Mouse (Mus musculus) gastrocnemius, adult 2 months (tissue): Measurements from ENCODE around the gene Olfr281. TPM values are rescaled to one million over a fixed set of nuclear protein-coding genes. Genes with fewer than 3 reads are reported as not detected.
A peak's percentile ranks its signal among the peaks of the same experiment; 100 is the strongest.
"Not testable (repeated sequence)": the region's sequence is repeated elsewhere in the genome, so short reads cannot be mapped to it uniquely, and the experiment has no call there.

ENCODE experiments used
- DNase-seq: peaks from one replicate; pipeline ENCODE4 v3.0.0; 2022
- H3K27ac ChIP-seq: fragments of 200-600 bp; 2 replicates; pipeline ENCODE4 v1.8.1; 2022; ENCODE audit warnings: mild to moderate bottlenecking
- H3K4me3 ChIP-seq: fragments of 200-600 bp; 2 replicates; pipeline ENCODE4 v1.8.1; 2022; ENCODE audit warnings: mild to moderate bottlenecking, moderate library complexity
- CTCF ChIP-seq: fragments of 200-600 bp; IDR thresholded peaks from 2 replicates; pipeline ENCODE4 v1.8.1; 2022; ENCODE audit warnings: antibody characterized with exemption, mild to moderate bottlenecking, moderate library complexity
- intact Hi-C: fragments of 180-260 bp; cut with DNase I; formaldehyde crosslinking; loops from one replicate; pipeline ENCODE4 v1.15.1; 2025
- long read RNA-seq, 2 experiments: library from polyadenylated mRNA; stranded (forward); transcript quantifications; one replicate each; pipeline ENCODE4 v2.0.0; 2021
- total RNA-seq, 2 experiments: library from RNA; stranded (reverse); gene quantifications; 2 replicates each; pipeline ENCODE4 v1.2.3; 2021

Gene Olfr281
- total RNA-seq, result not detected
- long read RNA-seq, experiment 1, result 0 reads
- long read RNA-seq, experiment 2, result 0 reads

DNA sequence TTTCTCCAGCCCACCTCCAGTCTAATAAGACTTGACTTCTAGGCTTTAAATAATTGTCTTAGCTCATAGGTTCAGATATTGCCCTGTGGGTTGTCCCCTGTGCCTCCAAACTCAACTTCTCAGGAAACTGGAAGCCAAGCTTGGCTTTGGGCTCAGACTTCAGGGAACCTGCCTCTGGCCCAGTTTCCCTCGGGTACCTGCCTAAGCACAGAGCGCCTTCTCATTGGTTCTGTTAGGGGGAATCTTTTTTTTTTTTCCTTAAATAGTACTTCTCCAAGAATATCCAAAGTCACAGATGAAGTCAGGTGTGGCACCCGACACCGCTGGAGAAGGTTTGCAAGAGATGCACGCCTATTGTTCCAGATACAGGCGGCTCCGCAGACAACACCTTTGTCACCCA lies at the start of gene Olfr281:
TSS of gene Olfr281 (plus strand) at position 301 of the 400 bp plus-strand sequence.
- intact Hi-C loops, result no loop called here
- no peak for TF ChIP-seq CTCF
- no peak within 1 kb of the TSS for H3K4me3 ChIP-seq
- no peak for DNase-seq
- no peak within 1 kb of the TSS for H3K27ac ChIP-seq

DNA sequence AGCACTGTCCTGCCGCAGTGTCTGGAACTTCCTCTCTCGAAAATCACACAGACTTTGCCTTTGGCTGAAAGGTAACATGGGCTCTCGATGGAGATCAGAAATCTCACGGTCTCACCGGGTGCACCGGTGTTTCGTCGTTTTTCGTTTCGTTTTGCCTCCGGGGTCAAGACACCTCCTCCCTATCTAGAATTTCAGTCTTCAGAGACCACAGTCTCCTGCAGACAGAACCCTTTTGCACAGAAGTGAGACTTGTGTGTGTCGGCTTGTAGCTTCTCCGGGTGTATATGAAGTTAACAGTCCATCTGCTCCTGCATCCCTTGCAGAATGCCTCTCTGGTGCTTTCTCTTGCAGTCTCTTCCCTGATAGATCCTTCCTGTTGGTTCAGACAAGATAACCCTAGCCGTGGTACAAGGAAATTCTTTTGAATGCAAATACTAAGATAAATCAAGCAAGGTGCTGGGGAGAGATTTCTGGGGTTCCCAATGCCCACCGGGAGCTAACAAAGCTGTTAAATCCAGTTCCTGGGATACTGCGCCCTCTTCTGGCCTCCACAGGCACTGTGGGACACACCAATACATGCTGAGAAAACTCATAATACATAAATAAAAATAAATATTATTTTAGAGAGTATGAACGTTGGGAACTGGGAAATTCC lies 43.9 kb upstream of the Olfr281 start:
- intact Hi-C loops, result no loop called here
- Histone ChIP-seq H3K27ac (no peak overlapping the region), H3K4me3 (peak overlapping the region; percentile 62)
- DNase-seq, result peak; percentile 41
- TF ChIP-seq CTCF, result peak; percentile 55

DNA sequence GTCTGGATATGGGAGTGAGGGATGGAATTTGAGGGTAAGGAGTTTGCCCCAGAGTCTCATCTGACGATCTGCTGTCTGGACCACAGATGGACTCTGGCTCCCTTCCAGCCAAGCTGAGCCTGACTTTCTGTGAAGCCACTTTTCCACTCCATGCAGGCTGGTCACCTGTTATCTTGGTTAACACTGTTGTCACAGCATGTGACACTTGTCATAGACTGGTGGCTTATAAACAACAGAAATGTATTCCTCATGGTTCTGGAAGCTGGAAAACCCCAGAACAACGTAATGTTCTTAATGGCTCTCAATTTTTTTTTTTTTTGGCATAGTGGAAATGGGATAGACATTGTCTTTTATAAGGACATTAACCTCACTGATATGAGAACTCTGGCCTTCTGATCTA lies 42.8 kb upstream of the Olfr281 start:
- DNase-seq, result no peak
- H3K27ac ChIP-seq, result no peak overlapping the region
- H3K4me3 ChIP-seq, result no peak overlapping the region
- intact Hi-C loops, result no loop called here
- no peak for TF ChIP-seq CTCF

DNA sequence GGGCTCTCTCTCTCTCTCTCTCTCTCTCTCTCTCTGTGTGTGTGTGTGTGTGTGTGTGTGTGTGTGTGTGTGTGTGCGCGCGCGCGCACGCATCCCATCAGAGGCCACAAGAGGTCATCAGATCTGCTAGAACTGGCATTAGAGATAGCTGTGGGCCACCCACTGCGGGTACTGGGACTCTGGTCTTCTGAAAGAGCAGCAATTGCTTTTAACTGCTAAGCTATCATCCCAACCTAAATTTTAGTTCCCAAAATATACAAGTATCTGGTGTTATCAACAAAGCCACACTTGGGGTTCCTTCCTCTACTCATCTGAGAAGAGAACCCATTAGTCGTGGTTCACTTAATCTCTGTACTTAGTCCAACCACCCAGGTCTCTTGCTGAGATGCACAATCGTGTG lies 42.1 kb upstream of the Olfr281 start:
- no peak overlapping the region for H3K4me3 ChIP-seq
- no peak for DNase-seq
- no peak for TF ChIP-seq CTCF
- H3K27ac ChIP-seq, result no peak overlapping the region
- intact Hi-C loops, result no loop called here

DNA sequence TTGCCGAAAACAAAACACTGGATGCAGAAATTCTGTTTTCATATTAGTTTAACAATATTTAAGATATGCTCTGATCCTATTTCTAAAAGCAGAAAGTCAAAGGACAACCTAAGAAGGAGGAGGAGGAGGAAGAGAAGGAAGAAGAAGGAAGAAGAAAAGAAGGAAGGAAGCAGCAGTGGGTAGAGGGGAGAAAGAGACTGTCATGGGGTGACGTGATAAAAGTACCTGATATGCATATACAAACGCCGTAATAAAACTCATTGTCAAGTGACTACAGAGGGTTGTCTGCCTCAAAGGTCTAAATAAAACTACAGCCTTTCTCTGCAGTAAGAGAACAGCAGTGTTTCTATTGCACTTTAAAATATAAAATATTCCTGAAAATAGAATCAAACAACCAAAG lies 36.4 kb upstream of the Olfr281 start:
- TF ChIP-seq CTCF, result no peak
- intact Hi-C loops, result no loop called here
- H3K27ac ChIP-seq, result no peak overlapping the region
- no peak overlapping the region for H3K4me3 ChIP-seq
- DNase-seq, result no peak

DNA sequence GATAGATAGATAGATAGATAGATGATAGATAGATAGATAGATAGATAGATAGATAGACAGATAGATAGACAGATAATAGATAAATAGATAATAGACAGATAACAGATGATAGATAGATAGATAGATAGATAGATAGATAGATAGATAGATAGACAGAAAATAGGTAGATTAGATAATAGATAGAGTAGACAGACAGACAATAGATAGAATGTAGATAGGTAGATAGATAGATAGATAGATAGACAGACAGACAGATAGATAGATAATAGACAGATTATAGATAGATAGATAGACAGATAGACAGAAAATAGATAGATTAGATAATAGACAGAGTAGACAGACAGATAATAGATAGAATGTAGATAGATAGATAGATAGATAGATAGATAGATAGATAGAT lies 35.6 kb upstream of the Olfr281 start:
- DNase-seq, intact Hi-C loops, H3K27ac ChIP-seq, H3K4me3 ChIP-seq: not testable (repeated sequence)

DNA sequence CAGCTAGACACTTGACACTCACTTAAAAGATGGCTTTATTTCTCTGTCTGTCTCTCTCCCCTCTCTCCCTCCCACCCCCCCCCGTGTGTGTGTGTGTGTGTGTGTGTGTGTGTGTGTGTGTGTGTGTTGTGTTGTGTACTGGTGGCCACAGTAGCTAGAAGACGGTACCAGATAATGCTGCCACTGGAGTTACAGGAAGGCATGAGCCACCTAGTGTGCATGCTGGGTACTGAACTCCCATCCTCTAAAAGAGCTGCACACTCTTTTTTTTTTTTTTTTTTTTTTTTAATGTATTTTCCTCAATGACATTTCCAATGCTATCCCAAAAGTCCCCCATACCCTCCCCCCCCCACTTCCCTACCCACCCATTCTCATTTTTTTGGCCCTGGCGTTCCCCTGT lies 35.1 kb upstream of the Olfr281 start:
- intact Hi-C loops, H3K4me3 ChIP-seq, DNase-seq, H3K27ac ChIP-seq: not testable (repeated sequence)
- peak; percentile 12; the same call in 1 of the 2 replicates for TF ChIP-seq CTCF

DNA sequence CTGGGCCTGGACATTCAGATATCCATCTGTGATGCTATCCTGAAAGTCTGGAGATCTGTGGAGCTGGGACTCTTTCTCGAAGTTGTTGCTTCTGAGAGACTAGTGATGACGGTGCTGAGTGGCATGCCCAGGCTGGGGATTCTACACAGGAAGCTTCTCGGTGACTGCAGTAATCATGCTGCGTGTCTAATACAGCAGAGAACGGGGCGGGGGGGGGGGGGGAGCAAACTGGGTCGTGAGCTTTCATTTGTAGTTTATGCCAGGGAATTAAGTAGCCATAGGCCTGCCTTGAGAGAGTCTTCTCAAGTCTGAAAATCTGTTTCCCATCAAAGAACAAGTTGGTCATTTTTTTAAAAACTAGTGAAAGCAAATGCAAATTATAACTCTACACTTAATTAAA lies 34.3 kb upstream of the Olfr281 start:
- no peak overlapping the region for H3K27ac ChIP-seq
- intact Hi-C loops, result no loop called here
- H3K4me3 ChIP-seq, result no peak overlapping the region
- DNase-seq, result no peak
- no peak for TF ChIP-seq CTCF

DNA sequence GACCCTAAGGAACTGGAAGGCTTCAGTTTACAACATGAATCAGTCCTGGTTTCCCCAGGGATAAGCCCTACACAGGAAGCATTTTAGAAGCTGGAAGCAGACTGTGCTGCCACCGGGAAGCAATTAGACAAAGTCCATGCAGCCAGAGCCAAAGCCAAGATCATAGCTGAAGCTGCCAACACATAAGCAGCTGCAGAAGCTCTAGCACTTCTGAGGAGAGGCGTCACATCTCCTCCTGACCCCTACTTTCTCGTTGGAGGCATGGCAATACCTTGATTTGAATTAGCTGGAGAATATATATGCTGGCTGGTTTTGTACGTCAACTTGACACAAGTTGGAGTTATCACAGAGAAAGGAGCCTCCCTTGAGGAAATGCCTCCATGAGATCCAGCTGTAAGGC lies 31.5 kb upstream of the Olfr281 start:
- DNase-seq, result no peak
- no peak for TF ChIP-seq CTCF
- H3K27ac ChIP-seq, result no peak overlapping the region
- intact Hi-C loops, result no loop called here
- H3K4me3 ChIP-seq, result no peak overlapping the region

DNA sequence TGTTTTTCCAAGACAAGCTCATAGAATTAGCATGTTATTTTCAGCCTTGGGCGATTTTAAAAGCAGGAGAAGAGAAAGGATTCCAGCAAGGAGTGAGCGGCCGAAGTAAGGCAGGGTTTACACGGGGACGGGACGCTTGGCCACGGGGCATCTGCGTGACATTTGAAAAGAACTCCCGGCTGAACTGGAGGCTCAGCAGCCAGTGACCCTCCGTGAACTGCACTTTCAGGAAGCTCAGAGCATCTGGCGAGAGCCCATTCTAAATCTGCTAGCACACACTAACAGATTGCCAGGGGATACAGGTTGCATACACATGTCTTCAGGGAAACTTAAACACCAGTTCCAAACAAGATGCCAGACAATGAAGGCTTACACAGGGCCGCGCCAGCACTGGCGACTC lies 28.1 kb upstream of the Olfr281 start:
- H3K4me3 ChIP-seq, result peak overlapping the region; percentile 47
- no peak for TF ChIP-seq CTCF
- intact Hi-C loops, result no loop called here
- peak overlapping the region; percentile 69 for H3K27ac ChIP-seq
- peak; percentile 70 for DNase-seq

DNA sequence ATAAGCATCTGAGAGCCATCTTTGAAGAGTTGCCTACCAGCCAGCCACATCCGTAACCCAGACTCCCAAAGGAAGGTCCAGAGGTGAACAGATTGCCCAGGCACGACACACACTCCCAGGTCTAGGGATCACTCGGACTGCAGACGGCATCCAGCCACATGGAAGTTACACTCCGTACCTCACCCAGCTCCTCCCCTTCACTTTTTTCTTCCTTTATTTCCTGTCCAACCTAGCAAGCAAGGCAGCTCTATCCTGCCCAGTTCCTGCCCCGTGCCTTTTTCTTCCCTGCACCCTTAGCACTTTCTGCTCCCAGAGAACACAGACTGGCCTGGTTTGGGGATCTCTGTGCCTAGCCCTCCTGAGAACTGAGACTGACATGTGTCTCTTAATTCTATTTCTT lies 27.6 kb upstream of the Olfr281 start:
- no peak for TF ChIP-seq CTCF
- peak; percentile 17 for DNase-seq
- H3K27ac ChIP-seq, result peak overlapping the region; percentile 69
- intact Hi-C loops, result no loop called here
- H3K4me3 ChIP-seq, result peak overlapping the region; percentile 47

DNA sequence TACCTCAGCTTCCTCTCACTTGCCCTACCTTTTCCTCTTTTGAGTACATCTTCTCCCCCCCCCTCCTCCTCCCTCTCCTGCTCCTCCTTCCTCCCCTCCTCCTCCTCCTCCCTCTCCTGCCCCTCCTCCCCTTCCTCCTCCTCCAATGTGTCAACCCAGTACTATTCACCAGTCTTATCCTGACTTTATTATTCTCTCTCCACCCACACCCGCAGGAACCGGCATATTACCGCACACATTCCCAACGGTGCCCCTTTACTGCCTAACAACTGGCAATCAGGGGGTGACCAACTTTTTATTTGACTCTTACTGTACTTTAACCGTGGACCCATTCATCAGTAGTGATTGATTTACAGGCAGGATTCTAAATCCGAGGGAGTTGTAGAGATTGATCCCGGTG lies 27.2 kb upstream of the Olfr281 start:
- Histone ChIP-seq H3K27ac (peak overlapping the region; percentile 69; the same call in 1 of the 2 replicates), H3K4me3 (no peak overlapping the region)
- TF ChIP-seq CTCF, result no peak
- DNase-seq, result no peak
- intact Hi-C loops, result no loop called here

DNA sequence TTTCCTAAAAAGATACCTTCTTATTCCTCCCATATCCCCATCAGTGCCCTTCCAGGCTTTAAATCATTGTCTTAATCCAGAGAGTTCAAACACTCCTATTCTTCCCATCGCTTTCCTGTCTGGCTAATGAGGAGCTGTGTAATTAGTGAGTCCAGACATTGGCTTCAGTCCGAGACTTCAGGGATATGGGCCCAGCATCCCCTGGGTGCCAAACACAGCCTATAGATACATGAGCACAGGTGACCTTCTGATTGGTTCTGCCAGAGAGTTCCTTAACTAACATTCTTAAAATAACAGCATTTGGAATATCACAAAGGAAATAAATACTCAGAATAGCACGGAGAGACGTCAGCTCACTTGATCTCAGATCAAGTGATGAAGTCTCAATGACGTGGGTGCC lies 21.5 kb upstream of the Olfr281 start, which contains the start of gene Olfr282:
TSS of gene Olfr282 (plus strand) at position 301 of the 400 bp plus-strand sequence.
- intact Hi-C loops, H3K4me3 ChIP-seq, H3K27ac ChIP-seq, DNase-seq: not testable (repeated sequence)

DNA sequence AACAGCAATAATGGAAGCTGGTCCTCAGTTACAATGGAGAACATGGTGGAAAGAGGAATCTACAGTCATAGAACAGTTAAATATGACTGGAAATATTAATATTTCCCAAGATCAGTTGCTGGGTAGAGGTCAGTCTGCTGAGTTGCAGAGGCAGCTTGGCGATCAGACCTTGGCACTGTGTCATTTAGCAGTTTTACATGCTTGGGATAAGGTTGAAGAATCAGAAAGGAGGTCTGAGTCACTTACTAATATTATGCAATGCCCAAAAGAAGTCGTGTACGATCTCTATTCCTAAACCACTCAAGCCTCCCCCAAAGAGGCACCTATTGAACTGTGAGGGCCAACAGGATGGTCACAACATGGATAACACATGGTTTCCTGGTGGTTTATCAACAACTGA lies 7.8 kb upstream of the Olfr281 start:
- no peak overlapping the region for H3K27ac ChIP-seq
- intact Hi-C loops, result no loop called here
- no peak for DNase-seq
- TF ChIP-seq CTCF, result no peak
- H3K4me3 ChIP-seq, result no peak overlapping the region
